Mouse (Mus musculus) testis, adult 2 months (tissue): Measurements from ENCODE around the gene Rmnd5b.

Experiments used
- CTCF ChIP-seq: fragments of 200-500 bp; IDR thresholded peaks from 2 replicates; pipeline ENCODE4 v1.5.1; 2012; ENCODE audit warnings: low read depth, mild to moderate bottlenecking, inconsistent platforms, low read length, moderate library complexity; ENCODE audit not compliant: control insufficient read depth, insufficient read depth, insufficient replicate concordance
- POLR2A ChIP-seq: fragments of 200-500 bp; IDR thresholded peaks from 2 replicates; pipeline ENCODE4 v1.6.1; 2012; ENCODE audit warnings: low read depth, mild to moderate bottlenecking, inconsistent platforms, low read length, moderate library complexity; ENCODE audit not compliant: control insufficient read depth

DNA sequence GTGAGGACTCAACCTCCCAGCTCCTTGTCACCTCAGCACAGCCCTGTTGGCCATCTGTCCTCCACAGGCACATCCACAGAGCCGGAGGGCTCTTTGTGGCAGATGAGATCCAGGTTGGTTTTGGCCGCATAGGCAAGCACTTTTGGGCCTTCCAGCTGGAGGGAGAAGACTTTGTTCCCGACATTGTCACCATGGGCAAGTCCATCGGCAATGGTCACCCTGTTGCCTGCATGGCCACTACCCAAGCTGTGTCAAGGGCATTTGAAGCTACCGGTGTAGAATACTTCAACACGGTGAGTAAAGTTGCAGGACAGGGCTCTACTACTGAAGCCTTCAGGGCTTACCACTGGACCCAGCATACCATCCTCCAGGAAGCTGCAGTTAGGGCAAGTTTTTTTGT, 41.8 kb downstream of the Rmnd5b start:
- no peak for TF ChIP-seq POLR2A
- no peak for TF ChIP-seq CTCF
